Mouse (Mus musculus): ENCODE data around the gene Slc29a1. TPM values are rescaled to one million over a fixed set of nuclear protein-coding genes. Genes with fewer than 3 reads are reported as not detected.

Gene Slc29a1
- polyA plus RNA-seq, 1 experiment from 2014 or later = 137 TPM

GRCm38 (mm10) chr17:45616679-45617078, 17.3 kb upstream of the Slc29a1 start:
- Histone ChIP-seq H3K9me3 (replicated peaks; ENCODE audit: control insufficient read depth, low read length) (no peaks in the 10 kb centered on the region), H3K9ac (ENCODE audit: low read length) (no peak overlapping the region), H3K4me2 (ENCODE audit: low read depth, low read length) (no peak overlapping the region), H3K27ac (ENCODE audit: low read length) (no peak overlapping the region), H3K4me3 (ENCODE audit: low read length) (no peak overlapping the region), H3K4me1 (ENCODE audit: control insufficient read depth, insufficient read depth, low read length) (peaks cover 10% of the 10 kb centered on the region; the same call in 1 of the 2 replicates), H3K27me3 (ENCODE audit: control insufficient read depth, insufficient read depth, low read length) (no peaks in the 10 kb centered on the region), H3K36me3 (ENCODE audit: control insufficient read depth, insufficient read depth) (no peaks in the 10 kb centered on the region)
- ATAC-seq (replicated peaks; ENCODE audit: extremely low read depth, insufficient read depth, low FRiP score) = no peak
- 75% methylated on average over 3 of the region's 3 CpGs for WGBS

- H3K9ac ChIP-seq (ENCODE audit: low read length) = no peak overlapping the region
- no peak overlapping the region for H3K27ac ChIP-seq (ENCODE audit: low read length)
- WGBS = 61% methylated on average over 4 of the region's 4 CpGs
- H3K36me3 ChIP-seq (ENCODE audit: control insufficient read depth, insufficient read depth) = no peaks in the 10 kb centered on the region
- H3K4me1 ChIP-seq (ENCODE audit: control insufficient read depth, insufficient read depth, low read length) = peaks cover 10% of the 10 kb centered on the region
- H3K4me2 ChIP-seq (ENCODE audit: low read depth, low read length) = no peak overlapping the region
- no peaks in the 10 kb centered on the region for H3K9me3 ChIP-seq (replicated peaks; ENCODE audit: control insufficient read depth, low read length)
- no peak overlapping the region for H3K4me3 ChIP-seq (ENCODE audit: low read length)
- no peaks in the 10 kb centered on the region for H3K27me3 ChIP-seq (ENCODE audit: control insufficient read depth, insufficient read depth, low read length)
- ATAC-seq (replicated peaks; ENCODE audit: extremely low read depth, insufficient read depth, low FRiP score) = no peak
Measured at GRCm38 (mm10) chr17:45616046-45616650, 16.7 kb upstream of the Slc29a1 start.

GRCm38 (mm10) chr17:45612921-45613320, 13.5 kb upstream of the Slc29a1 start:
- H3K4me1 ChIP-seq (ENCODE audit: control insufficient read depth, insufficient read depth, low read length) = peaks cover 10% of the 10 kb centered on the region
- WGBS = 72% methylated on average over 7 of the region's 7 CpGs
- H3K36me3 ChIP-seq (ENCODE audit: control insufficient read depth, insufficient read depth) = no peaks in the 10 kb centered on the region
- no peak overlapping the region for H3K27ac ChIP-seq (ENCODE audit: low read length)
- H3K4me3 ChIP-seq (ENCODE audit: low read length) = no peak overlapping the region
- no peak overlapping the region for H3K4me2 ChIP-seq (ENCODE audit: low read depth, low read length)
- H3K9me3 ChIP-seq (replicated peaks; ENCODE audit: control insufficient read depth, low read length) = no peaks in the 10 kb centered on the region
- H3K9ac ChIP-seq (ENCODE audit: low read length) = no peak overlapping the region
- no peak for ATAC-seq (replicated peaks; ENCODE audit: extremely low read depth, insufficient read depth, low FRiP score)
- H3K27me3 ChIP-seq (ENCODE audit: control insufficient read depth, insufficient read depth, low read length) = no peaks in the 10 kb centered on the region

- WGBS = 66% methylated on average over 8 of the region's 8 CpGs
Measured at GRCm38 (mm10) chr17:45612008-45612407, 12.6 kb upstream of the Slc29a1 start.

GRCm38 (mm10) chr17:45610144-45610866, 10.9 kb upstream of the Slc29a1 start:
- Histone ChIP-seq H3K9me3 (replicated peaks; ENCODE audit: control insufficient read depth, low read length) (peaks cover 3% of the 10 kb centered on the region; the same call in 1 of the 2 replicates), H3K27me3 (ENCODE audit: control insufficient read depth, insufficient read depth, low read length) (no peaks in the 10 kb centered on the region), H3K4me3 (ENCODE audit: low read length) (no peak overlapping the region), H3K9ac (ENCODE audit: low read length) (0 out of 2 replicates have a peak overlapping the region, but pooled peaks have one; percentile 5), H3K27ac (ENCODE audit: low read length) (peak overlapping the region; percentile 77), H3K4me1 (ENCODE audit: control insufficient read depth, insufficient read depth, low read length) (peaks cover 10% of the 10 kb centered on the region), H3K4me2 (ENCODE audit: low read depth, low read length) (peak overlapping the region; percentile 32; the same call in 1 of the 2 replicates), H3K36me3 (ENCODE audit: control insufficient read depth, insufficient read depth) (no peaks in the 10 kb centered on the region)
- peak; percentile 75 for ATAC-seq (replicated peaks; ENCODE audit: extremely low read depth, insufficient read depth, low FRiP score)
- WGBS = 27% methylated on average over 5 of the region's 5 CpGs

More at GRCm38 (mm10) chr17:45612008-45612407, 12.6 kb upstream of the Slc29a1 start:
- no peak overlapping the region for H3K27ac ChIP-seq (ENCODE audit: low read length)
- H3K4me3 ChIP-seq (ENCODE audit: low read length) = no peak overlapping the region
- peaks cover 10% of the 10 kb centered on the region for H3K4me1 ChIP-seq (ENCODE audit: control insufficient read depth, insufficient read depth, low read length)
- H3K36me3 ChIP-seq (ENCODE audit: control insufficient read depth, insufficient read depth) = no peaks in the 10 kb centered on the region
- H3K9me3 ChIP-seq (replicated peaks; ENCODE audit: control insufficient read depth, low read length) = peaks cover 3% of the 10 kb centered on the region; the same call in 1 of the 2 replicates
- H3K9ac ChIP-seq (ENCODE audit: low read length) = no peak overlapping the region
- ATAC-seq (replicated peaks; ENCODE audit: extremely low read depth, insufficient read depth, low FRiP score) = no peak
- no peak overlapping the region for H3K4me2 ChIP-seq (ENCODE audit: low read depth, low read length)
- no peaks in the 10 kb centered on the region for H3K27me3 ChIP-seq (ENCODE audit: control insufficient read depth, insufficient read depth, low read length)

- Histone ChIP-seq H3K4me3 (ENCODE audit: low read length) (no peak overlapping the region), H3K4me1 (ENCODE audit: control insufficient read depth, insufficient read depth, low read length) (peaks cover 10% of the 10 kb centered on the region), H3K27me3 (ENCODE audit: control insufficient read depth, insufficient read depth, low read length) (no peaks in the 10 kb centered on the region), H3K9me3 (replicated peaks; ENCODE audit: control insufficient read depth, low read length) (peaks cover 3% of the 10 kb centered on the region; the same call in 1 of the 2 replicates), H3K4me2 (ENCODE audit: low read depth, low read length) (no peak overlapping the region), H3K9ac (ENCODE audit: low read length) (no peak overlapping the region), H3K36me3 (ENCODE audit: control insufficient read depth, insufficient read depth) (no peaks in the 10 kb centered on the region), H3K27ac (ENCODE audit: low read length) (no peak overlapping the region)
- WGBS = 85% methylated on average over 4 of the region's 4 CpGs
- no peak for ATAC-seq (replicated peaks; ENCODE audit: extremely low read depth, insufficient read depth, low FRiP score)
Measured at GRCm38 (mm10) chr17:45608396-45608795, 9.0 kb upstream of the Slc29a1 start.

GRCm38 (mm10) chr17:45606992-45607879, 7.8 kb upstream of the Slc29a1 start:
- Histone ChIP-seq H3K4me1 (ENCODE audit: control insufficient read depth, insufficient read depth, low read length) (peaks cover 10% of the 10 kb centered on the region), H3K4me2 (ENCODE audit: low read depth, low read length) (no peak overlapping the region), H3K36me3 (ENCODE audit: control insufficient read depth, insufficient read depth) (no peaks in the 10 kb centered on the region), H3K27me3 (ENCODE audit: control insufficient read depth, insufficient read depth, low read length) (no peaks in the 10 kb centered on the region), H3K4me3 (ENCODE audit: low read length) (no peak overlapping the region), H3K9me3 (replicated peaks; ENCODE audit: control insufficient read depth, low read length) (peaks cover 3% of the 10 kb centered on the region; the same call in 1 of the 2 replicates), H3K9ac (ENCODE audit: low read length) (no peak overlapping the region), H3K27ac (ENCODE audit: low read length) (no peak overlapping the region)
- ATAC-seq (replicated peaks; ENCODE audit: extremely low read depth, insufficient read depth, low FRiP score) = no peak
- 76% methylated on average over 15 of the region's 15 CpGs for WGBS

- no peak for ATAC-seq (replicated peaks; ENCODE audit: extremely low read depth, insufficient read depth, low FRiP score)
- WGBS = 83% methylated on average over 3 of the region's 3 CpGs
- Histone ChIP-seq H3K9ac (ENCODE audit: low read length) (no peak overlapping the region), H3K4me1 (ENCODE audit: control insufficient read depth, insufficient read depth, low read length) (peaks cover 14% of the 10 kb centered on the region), H3K4me3 (ENCODE audit: low read length) (no peak overlapping the region), H3K36me3 (ENCODE audit: control insufficient read depth, insufficient read depth) (no peaks in the 10 kb centered on the region), H3K27ac (ENCODE audit: low read length) (no peak overlapping the region), H3K27me3 (ENCODE audit: control insufficient read depth, insufficient read depth, low read length) (no peaks in the 10 kb centered on the region; the same call in 1 of the 2 replicates), H3K9me3 (replicated peaks; ENCODE audit: control insufficient read depth, low read length) (peaks cover 3% of the 10 kb centered on the region; the same call in 1 of the 2 replicates), H3K4me2 (ENCODE audit: low read depth, low read length) (no peak overlapping the region)
Measured at GRCm38 (mm10) chr17:45602984-45603383, 3.6 kb upstream of the Slc29a1 start.

Data from heart, embryonic 16.5 days (tissue).